Mouse (Mus musculus) myocyte (in vitro differentiated cells): ENCODE measurements around the gene Rap1b. TPM values are rescaled to one million over a fixed set of nuclear protein-coding genes. Genes with fewer than 3 reads are reported as not detected.

Experiments
- H3K27me3 ChIP-seq: one replicate; pipeline ENCODE4 v1.6.1; 2011; ENCODE audit not compliant: control insufficient read depth, insufficient read depth, insufficient read length
- H3K36me3 ChIP-seq: one replicate; pipeline ENCODE4 v1.6.1; 2011; ENCODE audit not compliant: control insufficient read depth, insufficient read depth
- H3K4me2 ChIP-seq: one replicate; pipeline ENCODE4 v1.6.1; 2011; ENCODE audit warnings: low read depth, control low read depth
- H3K4me3 ChIP-seq: one replicate; pipeline ENCODE4 v1.5.1; 2011; ENCODE audit warnings: mild to moderate bottlenecking, control low read depth, moderate library complexity
- H3K79me2 ChIP-seq: one replicate; pipeline ENCODE4 v1.6.1; 2011; ENCODE audit not compliant: control insufficient read depth, insufficient read depth
- H3ac ChIP-seq: one replicate; pipeline ENCODE4 v1.6.1; 2011; ENCODE audit not compliant: control insufficient read depth, insufficient read length
- CEBPB ChIP-seq: IDR thresholded peaks from 2 replicates; pipeline ENCODE4 v1.6.1; 2011; ENCODE audit warnings: mild to moderate bottlenecking, moderate library complexity; ENCODE audit not compliant: poor library complexity, insufficient read depth, severe bottlenecking
- E2F4 ChIP-seq: IDR thresholded peaks from one replicate; pipeline ENCODE4 v1.6.1; 2011; ENCODE audit warnings: mild to moderate bottlenecking, control low read depth, moderate library complexity; ENCODE audit not compliant: insufficient read depth
- MAX ChIP-seq: IDR thresholded peaks from one replicate; pipeline ENCODE4 v1.6.1; 2011; ENCODE audit warnings: low read depth, mild to moderate bottlenecking, control low read depth
- MYOD1 ChIP-seq, 3 experiments: IDR thresholded peaks; one replicate each; pipeline ENCODE4 v1.6.1; 2011; ENCODE audit warnings: control low read depth in 2 of 3, low read depth in 2 of 3, mild to moderate bottlenecking in 2 of 3, moderate library complexity in 1 of 3; ENCODE audit not compliant: insufficient read length in 2 of 3, control insufficient read depth in 1 of 3
- MYOG ChIP-seq, 3 experiments: IDR thresholded peaks; one replicate each; pipeline ENCODE4 v1.6.1; 2011; ENCODE audit warnings: control low read depth in 2 of 3, low read depth in 2 of 3, mild to moderate bottlenecking in 2 of 3; ENCODE audit not compliant: insufficient read length in 2 of 3, control insufficient read depth in 1 of 3, insufficient read depth in 1 of 3
- POLR2A ChIP-seq: IDR thresholded peaks from one replicate; pipeline ENCODE4 v1.6.1; 2011; ENCODE audit warnings: low read depth, mild to moderate bottlenecking, control low read depth, moderate library complexity; ENCODE audit not compliant: insufficient read length
- POLR2AphosphoS2 ChIP-seq: IDR thresholded peaks from one replicate; pipeline ENCODE4 v1.6.1; 2011; ENCODE audit warnings: low read depth, control low read depth; ENCODE audit not compliant: insufficient read length
- REST ChIP-seq: IDR thresholded peaks from one replicate; pipeline ENCODE4 v1.6.1; 2011; ENCODE audit warnings: mild to moderate bottlenecking, control low read depth, moderate library complexity; ENCODE audit not compliant: insufficient read depth, insufficient read length
- SRF ChIP-seq: IDR thresholded peaks from one replicate; pipeline ENCODE4 v1.6.1; 2011; ENCODE audit warnings: low read depth; ENCODE audit not compliant: control insufficient read depth, insufficient read length
- TCF12 ChIP-seq: IDR thresholded peaks from one replicate; pipeline ENCODE4 v1.6.1; 2011; ENCODE audit warnings: mild to moderate bottlenecking, control low read depth; ENCODE audit not compliant: poor library complexity, insufficient read depth, severe bottlenecking
- TCF3 ChIP-seq: IDR thresholded peaks from one replicate; pipeline ENCODE4 v1.6.1; 2011; ENCODE audit warnings: low read depth, control low read depth; ENCODE audit not compliant: insufficient read length
- USF1 ChIP-seq: IDR thresholded peaks from one replicate; pipeline ENCODE4 v1.6.1; 2011; ENCODE audit warnings: low read depth, mild to moderate bottlenecking, control low read depth, moderate library complexity
- polyA plus RNA-seq: library from polyadenylated mRNA; unstranded; fragments of >200 nt; fragmentation: generic; extraction: Trizol; gene quantifications from one replicate; pipeline ENCODE4 v1.2.1, GENCODE M21; 2012; ENCODE audit warnings: missing spikeins

Rap1b gene
- polyA plus RNA-seq, 1 experiment: 62.3 TPM

DNA sequence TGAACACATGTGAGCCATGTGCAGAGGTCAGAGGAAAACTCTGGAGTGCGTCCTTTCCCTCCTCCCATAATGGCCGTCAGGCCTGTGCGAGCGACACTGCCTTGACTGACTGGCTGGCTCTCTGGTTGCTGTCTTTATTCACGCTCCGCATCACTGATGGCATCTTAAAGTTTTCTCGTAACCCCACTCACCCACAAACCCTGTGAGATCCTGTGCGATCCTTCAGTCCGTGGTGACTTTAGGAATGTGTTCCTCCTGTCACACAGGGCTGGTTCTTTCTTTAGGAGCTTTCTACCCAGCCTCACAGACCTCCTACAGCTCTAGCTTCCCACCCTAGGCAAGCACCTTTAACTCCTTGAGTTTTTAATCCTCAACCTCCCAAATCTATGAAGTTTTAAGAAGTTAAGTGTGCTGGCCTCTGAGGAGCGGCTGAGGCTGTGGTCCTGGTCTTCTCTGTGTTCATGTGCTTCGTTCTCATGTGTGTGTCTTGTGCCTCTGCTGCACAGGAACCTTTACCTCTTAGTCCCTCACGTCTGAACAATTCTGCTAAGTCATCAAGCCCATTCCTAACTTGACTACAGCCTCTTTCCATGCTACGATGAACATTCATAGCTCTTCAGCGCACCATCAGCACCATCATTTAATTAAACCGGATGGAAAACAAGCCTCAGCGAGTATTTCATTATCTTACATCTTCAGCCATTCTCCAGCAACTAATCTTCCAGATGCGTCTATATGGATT is 73.3 kb downstream of the Rap1b start:
- TF ChIP-seq TCF3: no peak
- TF ChIP-seq MYOD1 (IDR thresholded peaks at IDR 0.05; ENCODE audit: control insufficient read depth in 1 of 3, insufficient read length in 2 of 3, low read depth in 2 of 3): no peak
- TF ChIP-seq MAX: no peak
- no peak for TF ChIP-seq MYOG (IDR thresholded peaks at IDR 0.05; ENCODE audit: control insufficient read depth in 1 of 3, insufficient read depth in 1 of 3, insufficient read length in 2 of 3, low read depth in 2 of 3)
- TF ChIP-seq CEBPB: no peak
- no peak for TF ChIP-seq POLR2AphosphoS2
- TF ChIP-seq TCF12: no peak
- TF ChIP-seq E2F4: no peak
- TF ChIP-seq SRF: no peak
- no peak for TF ChIP-seq REST
- TF ChIP-seq POLR2A: no peak
- TF ChIP-seq USF1: no peak
- H3K79me2 ChIP-seq: no peaks in the 10 kb centered on the region
- no peak overlapping the region for H3K4me3 ChIP-seq
- H3ac ChIP-seq: no peak overlapping the region
- no peaks in the 10 kb centered on the region for H3K27me3 ChIP-seq
- H3K4me2 ChIP-seq: no peak overlapping the region
- peaks cover 48% of the 10 kb centered on the region for H3K36me3 ChIP-seq

DNA sequence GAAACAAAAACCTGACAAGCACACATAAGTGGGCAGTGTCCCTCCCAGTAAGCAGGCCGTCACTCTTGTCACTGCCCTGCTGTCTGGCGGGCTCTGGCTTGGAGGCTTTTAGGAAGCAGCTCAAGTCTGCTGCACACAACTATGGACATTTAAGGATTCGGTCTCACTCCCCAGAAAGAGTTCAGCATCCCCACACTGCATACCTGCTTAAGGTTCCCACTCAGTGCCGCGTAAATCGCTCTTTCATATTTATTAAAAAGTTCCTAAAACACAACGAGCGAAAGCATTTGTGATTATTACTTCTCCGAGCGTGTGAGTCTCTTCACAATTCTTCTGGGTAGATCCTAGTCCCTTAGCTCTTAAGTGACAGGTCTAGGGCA is 74.7 kb downstream of the Rap1b start:
- no peaks in the 10 kb centered on the region for H3K27me3 ChIP-seq
- H3K4me2 ChIP-seq: no peak overlapping the region
- H3ac ChIP-seq: no peak overlapping the region
- H3K79me2 ChIP-seq: no peaks in the 10 kb centered on the region
- no peak overlapping the region for H3K4me3 ChIP-seq
- no peak for TF ChIP-seq POLR2A
- no peak for TF ChIP-seq TCF3
- TF ChIP-seq TCF12: no peak
- TF ChIP-seq REST: no peak
- TF ChIP-seq E2F4: no peak
- TF ChIP-seq SRF: no peak
- TF ChIP-seq MYOG (IDR thresholded peaks at IDR 0.05; ENCODE audit: control insufficient read depth in 1 of 3, insufficient read depth in 1 of 3, insufficient read length in 2 of 3, low read depth in 2 of 3): no peak
- peaks cover 54% of the 10 kb centered on the region for H3K36me3 ChIP-seq

DNA sequence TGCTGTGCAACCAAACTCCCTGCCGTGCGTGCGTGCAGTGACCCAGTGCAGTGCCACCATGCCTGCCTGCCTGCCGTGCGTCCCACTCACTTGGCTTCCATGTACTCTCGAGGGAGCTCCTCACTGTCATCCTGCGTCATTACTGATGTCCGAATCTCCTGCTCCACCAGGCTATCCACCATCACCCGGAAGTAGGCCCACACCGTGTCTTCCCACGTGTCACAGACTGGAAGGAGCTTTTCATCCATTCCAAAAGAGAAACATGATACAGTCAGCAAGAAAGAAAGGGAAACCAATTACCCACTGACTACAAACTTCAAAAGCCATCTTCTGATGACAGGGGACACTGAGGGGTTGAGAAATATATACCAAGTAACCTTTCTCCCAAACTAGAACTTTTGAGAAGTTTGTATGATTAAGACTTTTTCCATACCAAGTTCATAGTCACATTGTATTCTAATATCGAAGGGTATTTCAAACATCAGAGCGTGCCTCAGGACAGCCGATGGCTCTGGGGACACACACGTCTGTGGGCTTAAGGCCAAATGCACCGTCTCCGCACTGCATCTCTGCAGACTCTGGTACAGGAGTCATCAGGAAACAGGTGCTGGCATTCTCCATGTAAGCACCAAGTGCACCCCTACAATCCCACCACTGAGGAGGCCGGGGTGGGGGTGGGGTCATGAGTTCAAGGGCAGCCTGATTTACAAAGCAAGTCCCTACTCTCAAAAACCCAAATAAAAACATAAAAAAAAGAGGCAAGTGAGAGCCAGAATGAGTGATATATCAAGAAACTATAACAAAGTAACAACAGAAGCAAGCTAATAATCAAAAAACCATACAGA is 75.3 kb downstream of the Rap1b start:
- Histone ChIP-seq H3K36me3 (peaks cover 52% of the 10 kb centered on the region), H3K4me3 (no peak overlapping the region), H3K27me3 (no peaks in the 10 kb centered on the region), H3ac (no peak overlapping the region), H3K4me2 (no peak overlapping the region), H3K79me2 (no peaks in the 10 kb centered on the region)
- no peak for TF ChIP-seq CEBPB
- no peak for TF ChIP-seq MYOD1 (IDR thresholded peaks at IDR 0.05; ENCODE audit: control insufficient read depth in 1 of 3, insufficient read length in 2 of 3, low read depth in 2 of 3)
- no peak for TF ChIP-seq MYOG (IDR thresholded peaks at IDR 0.05; ENCODE audit: control insufficient read depth in 1 of 3, insufficient read depth in 1 of 3, insufficient read length in 2 of 3, low read depth in 2 of 3)
- no peak for TF ChIP-seq SRF

DNA sequence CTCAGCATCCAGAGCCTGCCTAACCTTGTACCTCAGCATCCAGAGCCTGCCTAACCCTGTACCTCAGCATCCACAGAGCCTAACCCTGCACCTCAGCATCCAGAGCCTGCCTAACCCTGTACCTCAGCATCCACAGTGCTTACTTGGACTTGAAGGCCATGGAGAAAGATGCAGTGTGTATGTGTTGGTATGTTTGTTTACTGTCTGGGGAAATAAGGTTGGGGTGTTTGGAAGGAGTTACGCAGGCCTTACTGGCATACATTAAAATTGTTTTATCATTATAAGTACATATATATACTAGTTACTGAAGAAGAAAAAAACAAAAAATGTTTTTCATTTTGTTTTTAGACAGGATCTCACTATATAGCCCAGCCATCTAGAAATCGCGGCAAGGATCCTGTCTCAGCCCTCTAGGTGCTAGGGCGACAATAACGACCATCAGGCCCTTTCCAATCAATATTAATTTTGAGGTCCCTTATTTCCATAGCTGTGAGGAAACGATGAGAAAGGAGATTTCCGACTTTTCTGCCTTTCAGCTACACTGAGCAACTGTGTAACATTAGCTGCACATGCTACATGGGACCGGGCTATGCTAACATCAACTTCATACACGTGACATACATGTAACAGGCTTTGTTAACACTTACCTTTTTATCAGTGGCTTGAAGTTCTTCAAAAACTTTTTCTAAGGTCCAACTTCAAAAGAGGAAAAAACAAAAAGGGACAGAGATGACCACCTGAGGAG is 76.1 kb downstream of the Rap1b start:
- TF ChIP-seq SRF (no peak), MYOD1 (IDR thresholded peaks at IDR 0.05; ENCODE audit: control insufficient read depth in 1 of 3, insufficient read length in 2 of 3, low read depth in 2 of 3) (no peak), REST (no peak), E2F4 (no peak), MYOG (IDR thresholded peaks at IDR 0.05; ENCODE audit: control insufficient read depth in 1 of 3, insufficient read depth in 1 of 3, insufficient read length in 2 of 3, low read depth in 2 of 3) (no peak), TCF3 (no peak), POLR2A (no peak), TCF12 (no peak), CEBPB (no peak), USF1 (no peak), POLR2AphosphoS2 (no peak), MAX (no peak)
- H3K27me3 ChIP-seq: no peaks in the 10 kb centered on the region
- no peak overlapping the region for H3K4me3 ChIP-seq
- peaks cover 50% of the 10 kb centered on the region for H3K36me3 ChIP-seq
- no peak overlapping the region for H3K4me2 ChIP-seq
- H3K79me2 ChIP-seq: no peaks in the 10 kb centered on the region
- H3ac ChIP-seq: no peak overlapping the region
